Mouse (Mus musculus) heart, adult 2 months (tissue): Measurements from ENCODE around the gene Rhbdl1.

Experiments
- CTCF ChIP-seq: fragments of 200-600 bp; IDR thresholded peaks from 2 replicates; pipeline ENCODE4 v1.8.1; 2022; ENCODE audit warnings: antibody characterized with exemption, mild to moderate bottlenecking, moderate library complexity
- EP300 ChIP-seq: fragments of 200-500 bp; IDR thresholded peaks from 2 replicates; pipeline ENCODE4 v1.6.1; 2011; ENCODE audit warnings: low read depth, low read length, control low read depth; ENCODE audit not compliant: insufficient read depth
- POLR2A ChIP-seq: fragments of 200-500 bp; IDR thresholded peaks from 2 replicates; pipeline ENCODE4 v1.6.1; 2011; ENCODE audit warnings: mild to moderate bottlenecking, low read depth, low read length, control low read depth; ENCODE audit not compliant: insufficient read depth

GRCm38 (mm10) chr17:25879261-25879660, 42.2 kb upstream of the Rhbdl1 start:
- TF ChIP-seq EP300 (no peak), CTCF (peak; percentile 63), POLR2A (0 out of 2 replicates have a peak, but pooled peaks have one; percentile 9)
